In genomic region chr7:25281166-25281733, GRCm38 (mm10) we compare ENCODE assay signal across 7 mouse cellular contexts. TPM values are rescaled to one million over a fixed set of nuclear protein-coding genes. Genes with fewer than 3 reads are reported as not detected.
DNase-seq lines count a peak whose midpoint lies in the region; ATAC-seq and TF ChIP-seq lines count a peak whose summit lies in the region.

No protein-coding gene starts in this region.

- no peak; the same call in 1 of the 2 replicates for ATAC-seq in lung, embryonic 14.5 days (ENCODE audit: insufficient read depth)
- 0 out of 2 replicates have a peak, but pooled peaks have one; percentile 0 for ATAC-seq in embryonic facial prominence, embryonic 12.5 days (ENCODE audit: insufficient number of reproducible peaks, insufficient read depth, low FRiP score, low TSS enrichment)
- ATAC-seq in hindbrain, embryonic 12.5 days (ENCODE audit: low FRiP score): peak; percentile 4; the same call in 1 of the 2 replicates
- no peak; the same call in 1 of the 2 replicates for ATAC-seq in midbrain, embryonic 11.5 days (ENCODE audit: low FRiP score)
- ATAC-seq in frontal cortex, adult (ENCODE audit: low TSS enrichment): no peak

- H3K27me3 ChIP-seq in lung, embryonic 14.5 days (ENCODE audit: insufficient read depth, low read length): no peaks in the 10 kb centered on the region
- H3K27me3 ChIP-seq in embryonic facial prominence, embryonic 12.5 days: no peaks in the 10 kb centered on the region
- no peaks in the 10 kb centered on the region for H3K27me3 ChIP-seq in hindbrain, embryonic 12.5 days
- no peaks in the 10 kb centered on the region for H3K27me3 ChIP-seq in midbrain, embryonic 11.5 days (ENCODE audit: control insufficient read depth, insufficient read depth, low read length)

- H3K4me1 ChIP-seq in lung, embryonic 14.5 days (ENCODE audit: insufficient read depth): peaks cover 27% of the 10 kb centered on the region
- peaks cover 50% of the 10 kb centered on the region for H3K4me1 ChIP-seq in embryonic facial prominence, embryonic 12.5 days
- H3K4me1 ChIP-seq in hindbrain, embryonic 12.5 days: peaks cover 62% of the 10 kb centered on the region
- peaks cover 53% of the 10 kb centered on the region for H3K4me1 ChIP-seq in midbrain, embryonic 11.5 days (ENCODE audit: control insufficient read depth, insufficient read depth, low read length)

- DNase-seq in lung, embryonic 14.5 days: no peak
- DNase-seq in lung, adult 18-20 months: no peak
- no peak for DNase-seq in midbrain, embryonic 11.5 days (ENCODE audit: low spot score, missing footprints)
- no peak for DNase-seq in thymus, postnatal 36 days

- WGBS in lung, embryonic 14.5 days: 10% methylated on average over 12 of the region's 12 CpGs
- 24% methylated on average over 12 of the region's 12 CpGs for WGBS in embryonic facial prominence, embryonic 12.5 days
- 22% methylated on average over 12 of the region's 12 CpGs for WGBS in hindbrain, embryonic 12.5 days
- WGBS in midbrain, embryonic 11.5 days: 25% methylated on average over 12 of the region's 12 CpGs

- peak overlapping the region; percentile 99 for H3K27ac ChIP-seq in lung, embryonic 14.5 days (ENCODE audit: low read depth)
- H3K27ac ChIP-seq in embryonic facial prominence, embryonic 12.5 days: peak overlapping the region; percentile 99
- peak overlapping the region; percentile 99 for H3K27ac ChIP-seq in hindbrain, embryonic 12.5 days
- peak overlapping the region; percentile 97 for H3K27ac ChIP-seq in midbrain, embryonic 11.5 days (ENCODE audit: low read depth, low read length)

- H3K4me3 ChIP-seq in lung, embryonic 14.5 days (ENCODE audit: low read depth, low read length): peak overlapping the region; percentile 76
- peak overlapping the region; percentile 89 for H3K4me3 ChIP-seq in embryonic facial prominence, embryonic 12.5 days
- peak overlapping the region; percentile 83 for H3K4me3 ChIP-seq in hindbrain, embryonic 12.5 days
- peak overlapping the region; percentile 83 for H3K4me3 ChIP-seq in midbrain, embryonic 11.5 days (ENCODE audit: low read depth, low read length)

- H3K4me2 ChIP-seq in lung, embryonic 14.5 days: peak overlapping the region; percentile 93
- peak overlapping the region; percentile 92 for H3K4me2 ChIP-seq in embryonic facial prominence, embryonic 12.5 days (replicated peaks)
- peak overlapping the region; percentile 91 for H3K4me2 ChIP-seq in hindbrain, embryonic 12.5 days (replicated peaks)
- peak overlapping the region; percentile 97 for H3K4me2 ChIP-seq in midbrain, embryonic 11.5 days

- no peak for TF ChIP-seq CTCF in lung, embryonic 14.5 days (IDR thresholded peaks at IDR 0.05; ENCODE audit: low read depth)

- peaks cover 16% of the 10 kb centered on the region for H3K36me3 ChIP-seq in lung, embryonic 14.5 days (ENCODE audit: insufficient read depth)
- H3K36me3 ChIP-seq in embryonic facial prominence, embryonic 12.5 days: peaks cover 17% of the 10 kb centered on the region
- H3K36me3 ChIP-seq in hindbrain, embryonic 12.5 days: peaks cover 16% of the 10 kb centered on the region
- H3K36me3 ChIP-seq in midbrain, embryonic 11.5 days (ENCODE audit: control insufficient read depth, insufficient read depth, low read length): peaks cover 8% of the 10 kb centered on the region

- H3K9me3 ChIP-seq in lung, embryonic 14.5 days (ENCODE audit: low read depth, low read length): no peaks in the 10 kb centered on the region
- no peaks in the 10 kb centered on the region for H3K9me3 ChIP-seq in embryonic facial prominence, embryonic 12.5 days
- H3K9me3 ChIP-seq in hindbrain, embryonic 12.5 days (replicated peaks): no peaks in the 10 kb centered on the region
- no peaks in the 10 kb centered on the region for H3K9me3 ChIP-seq in midbrain, embryonic 11.5 days (ENCODE audit: control insufficient read depth, low read length)

- peak overlapping the region; percentile 27; the same call in 1 of the 2 replicates for H3K9ac ChIP-seq in lung, embryonic 14.5 days
- peak overlapping the region; percentile 61; the same call in 1 of the 2 replicates for H3K9ac ChIP-seq in embryonic facial prominence, embryonic 12.5 days
- peak overlapping the region; percentile 44; the same call in 1 of the 2 replicates for H3K9ac ChIP-seq in hindbrain, embryonic 12.5 days
- H3K9ac ChIP-seq in midbrain, embryonic 11.5 days (ENCODE audit: low read length): peak overlapping the region; percentile 52

RNA-seq across cellular contexts. Expression of gene Cic, which starts 13.7 kb away (rescaled TPM):
- polyA plus RNA-seq in lung, embryonic 14.5 days (2014; fragmentation: Nextera tagmentation; extraction: Ambion mirVana): 31.1 and 39.1 TPM in 2 replicates
- polyA plus RNA-seq in embryonic facial prominence, embryonic 12.5 days (2016; fragmentation: Nextera tagmentation; extraction: Ambion mirVana): 45.7 and 47.0 TPM in 2 replicates
- 41.1 and 42.4 TPM in 2 replicates for polyA plus RNA-seq in hindbrain, embryonic 12.5 days (2016; fragmentation: Nextera tagmentation; extraction: Ambion mirVana)
- polyA plus RNA-seq in midbrain, embryonic 11.5 days (2014; fragmentation: Nextera tagmentation; extraction: Ambion mirVana): 25.5 and 29.7 TPM in 2 replicates

RNA-seq across cellular contexts. Expression of gene Pafah1b3, which starts 16.5 kb away (rescaled TPM):
- 175 and 183 TPM in 2 replicates for polyA plus RNA-seq in lung, embryonic 14.5 days (2014; fragmentation: Nextera tagmentation; extraction: Ambion mirVana)
- 317 and 337 TPM in 2 replicates for polyA plus RNA-seq in embryonic facial prominence, embryonic 12.5 days (2016; fragmentation: Nextera tagmentation; extraction: Ambion mirVana)
- 391 and 405 TPM in 2 replicates for polyA plus RNA-seq in hindbrain, embryonic 12.5 days (2016; fragmentation: Nextera tagmentation; extraction: Ambion mirVana)
- 306 and 332 TPM in 2 replicates for polyA plus RNA-seq in midbrain, embryonic 11.5 days (2014; fragmentation: Nextera tagmentation; extraction: Ambion mirVana)

RNA-seq across cellular contexts. Expression of gene Prr19, which starts 20.0 kb away (rescaled TPM):
- 0.26 and 0.29 TPM in 2 replicates for polyA plus RNA-seq in lung, embryonic 14.5 days (2014; fragmentation: Nextera tagmentation; extraction: Ambion mirVana)
- 1.0 and 1.9 TPM in 2 replicates for polyA plus RNA-seq in embryonic facial prominence, embryonic 12.5 days (2016; fragmentation: Nextera tagmentation; extraction: Ambion mirVana)
- polyA plus RNA-seq in hindbrain, embryonic 12.5 days (2016; fragmentation: Nextera tagmentation; extraction: Ambion mirVana): 0.87 and 1.1 TPM in 2 replicates
- 1.1 and 1.2 TPM in 2 replicates for polyA plus RNA-seq in midbrain, embryonic 11.5 days (2014; fragmentation: Nextera tagmentation; extraction: Ambion mirVana)

RNA-seq across cellular contexts. Expression of gene Tmem145, which starts 24.7 kb away (rescaled TPM):
- 0.25 TPM in 1 of 2 replicates, not detected in the other for polyA plus RNA-seq in lung, embryonic 14.5 days (2014; fragmentation: Nextera tagmentation; extraction: Ambion mirVana)
- polyA plus RNA-seq in embryonic facial prominence, embryonic 12.5 days (2016; fragmentation: Nextera tagmentation; extraction: Ambion mirVana): 2.7 and 4.0 TPM in 2 replicates
- polyA plus RNA-seq in hindbrain, embryonic 12.5 days (2016; fragmentation: Nextera tagmentation; extraction: Ambion mirVana): 24.3 and 25.9 TPM in 2 replicates
- 7.2 and 7.7 TPM in 2 replicates for polyA plus RNA-seq in midbrain, embryonic 11.5 days (2014; fragmentation: Nextera tagmentation; extraction: Ambion mirVana)

RNA-seq across cellular contexts. Expression of gene Erf, which starts 30.7 kb away (rescaled TPM):
- 24.5 and 26.6 TPM in 2 replicates for polyA plus RNA-seq in lung, embryonic 14.5 days (2014; fragmentation: Nextera tagmentation; extraction: Ambion mirVana)
- polyA plus RNA-seq in embryonic facial prominence, embryonic 12.5 days (2016; fragmentation: Nextera tagmentation; extraction: Ambion mirVana): 20.0 and 20.8 TPM in 2 replicates
- 10.4 and 13.6 TPM in 2 replicates for polyA plus RNA-seq in hindbrain, embryonic 12.5 days (2016; fragmentation: Nextera tagmentation; extraction: Ambion mirVana)
- polyA plus RNA-seq in midbrain, embryonic 11.5 days (2014; fragmentation: Nextera tagmentation; extraction: Ambion mirVana): 11.7 and 13.9 TPM in 2 replicates

Comparison
In these comparisons a context has a peak if more than half of its experiments do, and no peak if none do; other contexts are left out.
1. ATAC-seq: peak in embryonic facial prominence, embryonic 12.5 days (single experiment) and hindbrain, embryonic 12.5 days (single experiment); none in lung, embryonic 14.5 days (single experiment), midbrain, embryonic 11.5 days (single experiment) and frontal cortex, adult (single experiment).
2. Peak in every context shown above with its lines, with median percentiles within 50 percentile points of each other: H3K27ac ChIP-seq, H3K4me2 ChIP-seq, H3K4me3 ChIP-seq and H3K9ac ChIP-seq.